Mouse (Mus musculus) E14TG2a.4 (cell line): ENCODE data around the gene Fibin.

Experiments
- CTCF ChIP-seq: conservative IDR thresholded peaks from 2 replicates; pipeline ENCODE4 v1.5.1; 2014; ENCODE audit warnings: low read length
- NANOG ChIP-seq: IDR thresholded peaks from 2 replicates; pipeline ENCODE4 v1.6.1; 2014; ENCODE audit warnings: borderline replicate concordance, low read length, mixed read lengths

GRCm38 (mm10) chr2:110314509-110315155 is 48.4 kb downstream of the Fibin start, which contains the start of gene Bbox1:
- TF ChIP-seq CTCF (no peak), NANOG (no peak)
